Mouse (Mus musculus): ENCODE measurements around the gene Ogdh. TPM values are rescaled to one million over a fixed set of nuclear protein-coding genes. Genes with fewer than 3 reads are reported as not detected.

Gene Ogdh
- polyA plus RNA-seq, 2 experiments: 41.8 to 60.6 TPM

DNA sequence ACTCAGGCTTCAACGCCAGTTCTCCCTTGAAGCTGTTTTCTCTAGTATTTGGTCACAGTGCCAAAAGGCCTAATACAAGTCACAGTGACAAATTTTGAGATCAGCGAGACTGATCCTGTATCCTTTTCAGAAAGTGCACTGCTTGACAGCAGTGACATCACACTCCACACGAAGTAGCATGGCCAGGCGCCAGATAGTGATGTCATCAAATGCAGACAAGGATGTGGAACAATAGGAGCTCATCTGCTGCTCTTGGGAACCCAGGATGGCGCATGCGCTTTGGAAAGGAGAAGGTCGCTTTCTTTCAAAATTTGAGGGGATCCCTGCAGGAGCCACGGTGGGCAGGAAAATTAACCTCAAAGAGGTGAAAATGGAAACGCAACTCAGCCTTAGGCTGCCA is 81.4 kb downstream of the Ogdh start:
- no peak for TF ChIP-seq CTCF (IDR thresholded peaks at IDR 0.05; ENCODE audit: low read depth)
- no peak for TF ChIP-seq EP300 (IDR thresholded peaks at IDR 0.05; ENCODE audit: low read depth)
- no peak overlapping the region for H3K4me2 ChIP-seq (ENCODE audit: low read depth)
- no peaks in the 10 kb centered on the region for H3K36me3 ChIP-seq (replicated peaks; ENCODE audit: control insufficient read depth, insufficient read depth, low read depth)
- H3K9me3 ChIP-seq (ENCODE audit: control insufficient read depth, low read length): no peaks in the 10 kb centered on the region
- no peak overlapping the region for H3K4me3 ChIP-seq (ENCODE audit: insufficient read depth in 1 of 2, low read depth in 2 of 2, low read length in 2 of 2)
- WGBS (ENCODE audit: insufficient replicate concordance): 77% methylated on average over 9 of the region's 9 CpGs
- no peaks in the 10 kb centered on the region for H3K4me1 ChIP-seq (replicated peaks; ENCODE audit: control insufficient read depth in 2 of 2, insufficient read depth in 2 of 2, low read length in 1 of 2)
- no peak overlapping the region for H3K27ac ChIP-seq
- ATAC-seq (ENCODE audit: insufficient read depth) (no peak), DNase-seq (ENCODE audit: low read depth in 3 of 3, low spot score in 3 of 3) (no peak)
- no peaks in the 10 kb centered on the region for H3K27me3 ChIP-seq (ENCODE audit: control insufficient read depth, insufficient read depth, low read length)
- H3K9ac ChIP-seq (replicated peaks): no peak overlapping the region

DNA sequence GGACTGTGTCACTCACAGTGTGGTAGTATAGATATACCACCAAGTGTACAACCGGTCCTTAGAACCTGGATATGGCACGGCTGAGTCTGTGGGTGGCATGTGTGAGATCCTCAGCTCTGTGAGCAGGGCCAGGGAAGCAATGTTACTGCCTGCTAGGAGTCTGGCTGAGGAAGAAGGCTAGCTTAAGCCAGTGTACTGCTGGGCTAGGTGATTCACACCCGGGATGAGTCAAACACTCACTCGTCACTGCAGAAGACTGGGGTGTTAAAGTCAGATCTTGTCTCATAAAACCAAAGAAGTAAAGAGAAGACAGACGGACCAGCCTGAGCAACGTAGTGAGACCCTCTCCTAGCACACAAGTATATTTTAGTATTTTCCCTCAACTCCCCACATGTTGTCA is 89.5 kb downstream of the Ogdh start:
- no peaks in the 10 kb centered on the region for H3K9me3 ChIP-seq (ENCODE audit: control insufficient read depth, low read length)
- no peaks in the 10 kb centered on the region for H3K36me3 ChIP-seq (replicated peaks; ENCODE audit: control insufficient read depth, insufficient read depth, low read depth)
- H3K4me1 ChIP-seq (replicated peaks; ENCODE audit: control insufficient read depth in 2 of 2, insufficient read depth in 2 of 2, low read length in 1 of 2): no peaks in the 10 kb centered on the region
- no peak for DNase-seq (ENCODE audit: low read depth in 3 of 3, low spot score in 3 of 3)
- WGBS (ENCODE audit: insufficient replicate concordance): 68% methylated on average over 6 of the region's 6 CpGs
- no peak overlapping the region for H3K9ac ChIP-seq (replicated peaks)
- no peak for ATAC-seq (ENCODE audit: insufficient read depth)
- H3K27me3 ChIP-seq (ENCODE audit: control insufficient read depth, insufficient read depth, low read length): no peaks in the 10 kb centered on the region
- no peak overlapping the region for H3K4me3 ChIP-seq (ENCODE audit: insufficient read depth in 1 of 2, low read depth in 2 of 2, low read length in 2 of 2)
- no peak overlapping the region for H3K4me2 ChIP-seq (ENCODE audit: low read depth)
- no peak for TF ChIP-seq EP300 (IDR thresholded peaks at IDR 0.05; ENCODE audit: low read depth)
- TF ChIP-seq CTCF (IDR thresholded peaks at IDR 0.05; ENCODE audit: low read depth): no peak
- H3K27ac ChIP-seq: no peak overlapping the region

DNA sequence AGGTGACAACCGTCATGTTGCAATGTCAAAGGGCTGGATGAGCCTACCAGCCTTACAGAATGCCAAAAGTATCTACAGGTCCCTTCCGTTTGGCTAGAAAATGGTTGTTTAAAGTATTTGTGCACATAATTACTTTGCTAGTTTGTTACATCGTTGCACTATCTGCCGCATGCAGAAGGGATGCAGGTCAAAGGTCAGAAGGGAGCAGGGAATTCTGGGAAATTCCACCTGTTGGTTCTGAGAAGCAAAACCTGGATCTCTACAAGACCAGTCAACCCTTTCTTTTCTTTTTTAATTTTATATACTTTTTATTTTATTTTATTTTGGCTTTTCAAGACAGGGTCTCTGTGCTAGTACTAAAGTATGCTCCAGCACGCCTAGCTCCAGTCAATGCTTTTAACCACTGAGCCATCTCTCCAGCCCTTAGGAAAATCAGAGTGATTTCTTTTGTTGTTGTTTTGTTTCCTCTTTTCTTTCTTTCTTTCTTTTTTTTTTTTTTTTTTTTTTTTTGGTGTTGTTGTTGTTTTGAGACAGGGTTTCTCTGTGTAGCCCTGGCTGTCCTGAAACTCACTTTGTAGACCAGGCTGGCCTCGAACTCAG is 96.8 kb downstream of the Ogdh start:
- WGBS (ENCODE audit: insufficient replicate concordance): 75% methylated on average over 6 of the region's 6 CpGs
- Histone ChIP-seq H3K36me3 (replicated peaks; ENCODE audit: control insufficient read depth, insufficient read depth, low read depth) (no peaks in the 10 kb centered on the region), H3K27me3 (ENCODE audit: control insufficient read depth, insufficient read depth, low read length) (no peaks in the 10 kb centered on the region), H3K4me3 (ENCODE audit: insufficient read depth in 1 of 2, low read depth in 2 of 2, low read length in 2 of 2) (peak overlapping the region; percentile 68 to 82; a peak in 3 of 4 replicates), H3K4me1 (replicated peaks; ENCODE audit: control insufficient read depth in 2 of 2, insufficient read depth in 2 of 2, low read length in 1 of 2) (peaks cover 3 to 23% of the 10 kb centered on the region in 2 experiments; a peak in 3 of 4 replicates), H3K9ac (replicated peaks) (peak overlapping the region; percentile 73), H3K9me3 (ENCODE audit: control insufficient read depth, low read length) (no peaks in the 10 kb centered on the region), H3K27ac (peak overlapping the region; percentile 16), H3K4me2 (ENCODE audit: low read depth) (peak overlapping the region; percentile 65)
- ATAC-seq (ENCODE audit: insufficient read depth) (no peak), DNase-seq (ENCODE audit: low read depth in 3 of 3, low spot score in 3 of 3) (no peak)
- no peak for TF ChIP-seq CTCF (IDR thresholded peaks at IDR 0.05; ENCODE audit: low read depth)
- TF ChIP-seq EP300 (IDR thresholded peaks at IDR 0.05; ENCODE audit: low read depth): no peak

DNA sequence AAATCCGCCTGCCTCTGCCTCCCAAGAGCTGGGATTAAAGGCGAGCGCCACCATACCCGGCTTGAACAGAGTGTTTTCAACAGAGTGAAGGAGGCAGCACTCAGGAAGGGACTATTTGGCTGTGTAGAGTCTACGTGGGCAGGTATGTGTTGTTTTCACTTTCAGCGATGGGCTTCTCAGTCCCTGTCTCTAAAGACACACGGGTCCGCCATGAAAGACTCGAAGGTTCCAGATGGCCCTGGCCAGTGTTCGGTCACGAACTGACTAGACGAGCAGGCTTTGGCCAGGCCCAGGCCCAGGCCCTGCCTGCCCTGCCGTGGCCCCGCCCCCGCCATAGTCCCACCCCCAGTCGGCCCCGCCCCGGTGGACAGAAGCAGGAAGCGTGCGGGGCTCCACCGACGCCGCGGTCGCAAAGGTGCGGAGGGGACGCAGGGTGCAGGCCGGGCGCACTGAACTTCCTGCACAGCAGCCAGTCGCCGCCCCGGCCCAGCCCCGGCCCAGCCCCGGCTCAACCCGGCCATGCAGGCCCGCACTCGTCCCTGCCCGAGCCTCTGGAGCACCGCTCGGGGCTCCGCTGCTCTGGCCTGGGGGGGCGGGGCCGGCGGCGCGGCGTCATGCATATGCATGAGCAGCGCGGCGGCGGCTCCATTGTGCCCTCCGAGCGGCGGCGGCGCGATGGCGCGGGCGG is 97.4 kb downstream of the Ogdh start, which contains the start of gene Zmiz2:
Zmiz2 (plus strand) TSS at position 349 of the 688 bp plus-strand sequence.
- peak; percentile 99 for ATAC-seq (ENCODE audit: insufficient read depth)
- no peaks in the 10 kb centered on the region for H3K9me3 ChIP-seq (ENCODE audit: control insufficient read depth, low read length)
- no peaks in the 10 kb centered on the region for H3K36me3 ChIP-seq (replicated peaks; ENCODE audit: control insufficient read depth, insufficient read depth, low read depth)
- H3K4me2 ChIP-seq (ENCODE audit: low read depth): peak within 1 kb of the TSS; percentile 65
- peaks cover 3 to 23% of the 10 kb centered on the region in 2 experiments; a peak in 3 of 4 replicates for H3K4me1 ChIP-seq (replicated peaks; ENCODE audit: control insufficient read depth in 2 of 2, insufficient read depth in 2 of 2, low read length in 1 of 2)
- 4% methylated on average over 47 of the region's 60 CpGs for WGBS (ENCODE audit: insufficient replicate concordance)
- TF ChIP-seq EP300 (IDR thresholded peaks at IDR 0.05; ENCODE audit: low read depth) (no peak), CTCF (IDR thresholded peaks at IDR 0.05; ENCODE audit: low read depth) (no peak)
- DNase-seq (ENCODE audit: low read depth in 3 of 3, low spot score in 3 of 3): peak; percentile 79 to 83 (median 81)
- H3K27ac ChIP-seq: peak within 1 kb of the TSS; percentile 16
- H3K27me3 ChIP-seq (ENCODE audit: control insufficient read depth, insufficient read depth, low read length): no peaks in the 10 kb centered on the region
- peak within 1 kb of the TSS; percentile 68 to 82 for H3K4me3 ChIP-seq (ENCODE audit: insufficient read depth in 1 of 2, low read depth in 2 of 2, low read length in 2 of 2)
- peak within 1 kb of the TSS; percentile 73 for H3K9ac ChIP-seq (replicated peaks)

DNA sequence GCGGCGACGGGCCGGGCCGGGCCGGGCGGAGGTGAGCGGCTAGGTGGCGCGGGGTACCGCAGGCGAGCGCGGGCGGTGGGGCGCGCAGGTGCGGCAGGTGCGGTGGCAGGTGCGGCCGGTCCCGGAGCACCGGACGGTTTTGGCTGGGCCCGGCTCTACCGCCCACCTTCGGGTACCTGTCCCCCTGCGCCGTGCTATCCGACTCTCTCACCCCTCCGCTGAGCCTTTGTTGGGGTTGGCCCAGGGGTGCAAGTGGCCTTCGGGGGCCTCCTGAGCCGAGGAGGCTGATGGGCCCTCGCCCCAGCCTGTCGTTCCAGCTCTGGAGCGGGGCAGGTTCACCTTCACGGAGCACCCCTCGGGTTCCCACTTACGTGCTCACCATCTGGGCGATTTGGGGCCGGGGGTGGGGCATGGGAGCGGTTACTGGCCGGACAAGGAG is 98.1 kb downstream of the Ogdh start:
- Histone ChIP-seq H3K9ac (replicated peaks) (peak overlapping the region; percentile 73), H3K36me3 (replicated peaks; ENCODE audit: control insufficient read depth, insufficient read depth, low read depth) (no peaks in the 10 kb centered on the region; the same call in 1 of the 2 replicates), H3K4me3 (ENCODE audit: insufficient read depth in 1 of 2, low read depth in 2 of 2, low read length in 2 of 2) (peak overlapping the region; percentile 68 to 82), H3K27ac (no peak overlapping the region), H3K9me3 (ENCODE audit: control insufficient read depth, low read length) (no peaks in the 10 kb centered on the region), H3K4me2 (ENCODE audit: low read depth) (peak overlapping the region; percentile 65), H3K4me1 (replicated peaks; ENCODE audit: control insufficient read depth in 2 of 2, insufficient read depth in 2 of 2, low read length in 1 of 2) (peaks cover 3 to 23% of the 10 kb centered on the region in 2 experiments; a peak in 3 of 4 replicates), H3K27me3 (ENCODE audit: control insufficient read depth, insufficient read depth, low read length) (no peaks in the 10 kb centered on the region)
- ATAC-seq (ENCODE audit: insufficient read depth): peak; percentile 7; the same call in 1 of the 2 replicates
- under 1% methylated on average over 27 of the region's 43 CpGs for WGBS (ENCODE audit: insufficient replicate concordance)
- DNase-seq (ENCODE audit: low read depth in 3 of 3, low spot score in 3 of 3): no peak
- TF ChIP-seq CTCF (IDR thresholded peaks at IDR 0.05; ENCODE audit: low read depth): no peak
- no peak for TF ChIP-seq EP300 (IDR thresholded peaks at IDR 0.05; ENCODE audit: low read depth)
